Mouse (Mus musculus): ENCODE data around the gene Nxpe2.
A peak's percentile ranks its signal among the peaks of the same experiment; 100 is the strongest.
"Not testable (repeated sequence)": the region's sequence is repeated elsewhere in the genome, so short reads cannot be mapped to it uniquely, and the experiment has no call there.

Gene Nxpe2

GRCm38 (mm10) chr9:48353148-48353698 is at the start of gene Nxpe2:
Nxpe2 (minus strand) TSS chr9:48353454.
- DNase-seq (ENCODE audit: low read depth), result no peak

- peak; percentile 46 for DNase-seq (ENCODE audit: low read depth)
These were observed 36.7 kb upstream of the Nxpe2 start for GRCm38 (mm10) chr9:48389983-48390382.

GRCm38 (mm10) chr9:48388451-48388850 is 35.2 kb upstream of the Nxpe2 start:
- DNase-seq (ENCODE audit: low read depth), result no peak

GRCm38 (mm10) chr9:48374357-48374756 is 21.1 kb upstream of the Nxpe2 start:
- DNase-seq (ENCODE audit: low read depth), result no peak

DNA sequence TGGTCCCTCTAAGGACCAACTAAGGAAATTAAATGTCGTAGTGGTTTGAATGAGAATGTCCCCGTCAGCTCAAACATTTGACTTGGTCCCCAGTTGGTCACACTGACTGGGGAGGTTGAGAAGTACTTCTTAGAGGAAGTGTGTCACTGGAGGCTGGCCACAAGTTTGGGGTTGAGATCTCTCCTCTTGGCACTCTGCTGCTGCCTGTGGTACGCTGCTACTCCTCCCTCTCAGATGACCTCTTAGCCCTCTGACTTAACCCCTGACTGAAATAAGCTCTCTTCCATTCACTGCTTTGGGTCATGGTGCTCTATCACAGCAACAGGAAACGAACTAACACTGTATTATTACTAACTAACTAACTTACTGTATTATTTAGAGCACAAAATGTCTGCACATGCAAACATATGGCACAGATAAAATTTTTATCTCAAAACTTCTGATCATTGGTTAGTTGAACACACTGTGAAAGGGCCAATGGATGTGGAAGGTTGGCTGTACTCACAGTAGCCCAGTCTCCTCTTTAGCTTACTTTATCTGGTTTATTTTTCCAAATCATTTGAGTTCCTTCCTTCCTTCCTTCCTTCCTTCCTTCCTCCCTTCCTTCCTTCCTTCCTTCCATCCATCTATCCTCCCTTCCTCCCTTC is 20.1 kb upstream of the Nxpe2 start:
- no peak for DNase-seq (ENCODE audit: low read depth)

DNA sequence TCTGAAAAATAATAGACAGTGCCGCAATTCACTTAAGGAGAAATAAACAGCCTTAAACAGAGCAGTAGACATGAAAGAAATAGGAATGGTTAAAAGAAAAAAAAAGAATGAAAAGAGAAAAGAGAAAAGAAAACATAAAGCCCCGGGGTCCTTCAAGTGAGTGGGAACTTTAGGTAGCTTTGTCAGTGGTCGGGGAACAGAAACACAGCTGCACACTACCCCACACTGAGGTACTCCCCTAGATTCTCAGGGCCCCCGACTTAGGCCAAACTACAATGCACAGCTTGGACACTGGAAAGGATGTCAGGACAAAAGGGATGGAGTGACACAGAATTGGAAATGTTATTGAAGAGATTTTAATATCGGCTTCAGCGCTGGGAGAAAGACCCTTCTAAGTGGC is 9.5 kb upstream of the Nxpe2 start:
- DNase-seq (ENCODE audit: low read depth), result no peak

DNA sequence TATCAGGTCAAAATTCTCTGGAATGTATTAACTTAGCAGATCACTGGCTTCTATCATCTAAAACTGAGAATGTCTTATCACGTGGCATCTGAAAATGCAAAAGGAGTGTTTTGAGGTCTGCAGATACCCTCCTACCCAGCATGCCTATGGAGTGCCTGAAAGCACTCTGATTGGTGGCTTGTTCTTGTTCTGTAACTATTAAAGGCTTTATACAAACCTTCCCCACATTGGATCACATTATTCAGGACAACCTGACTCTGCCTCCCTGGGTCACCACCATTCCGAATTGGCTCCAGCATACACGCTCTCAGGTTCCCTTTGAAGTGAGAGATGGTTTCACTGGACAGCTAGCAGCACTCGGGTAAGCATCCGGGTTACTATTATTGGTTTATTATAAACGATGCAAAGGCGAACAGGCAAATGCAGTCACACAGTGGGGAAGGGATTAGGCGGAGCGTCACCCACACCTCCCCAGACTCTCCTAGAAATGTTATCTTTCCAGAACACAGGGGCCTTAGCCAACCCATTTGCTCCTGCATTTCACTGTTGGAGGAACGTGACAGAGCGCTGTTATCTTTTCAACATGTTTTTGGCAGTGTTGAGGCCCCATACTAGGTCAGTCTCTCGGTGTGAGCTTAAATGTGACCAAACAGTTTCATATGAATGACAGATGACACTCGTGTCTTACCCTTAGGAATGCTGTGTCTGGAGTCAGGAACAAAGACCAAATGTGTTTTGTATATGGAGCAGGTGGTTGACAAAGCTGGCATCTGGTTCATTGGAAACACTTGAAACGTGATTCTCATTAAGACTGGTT is 8.8 kb upstream of the Nxpe2 start:
- DNase-seq (ENCODE audit: low read depth), result no peak

DNA sequence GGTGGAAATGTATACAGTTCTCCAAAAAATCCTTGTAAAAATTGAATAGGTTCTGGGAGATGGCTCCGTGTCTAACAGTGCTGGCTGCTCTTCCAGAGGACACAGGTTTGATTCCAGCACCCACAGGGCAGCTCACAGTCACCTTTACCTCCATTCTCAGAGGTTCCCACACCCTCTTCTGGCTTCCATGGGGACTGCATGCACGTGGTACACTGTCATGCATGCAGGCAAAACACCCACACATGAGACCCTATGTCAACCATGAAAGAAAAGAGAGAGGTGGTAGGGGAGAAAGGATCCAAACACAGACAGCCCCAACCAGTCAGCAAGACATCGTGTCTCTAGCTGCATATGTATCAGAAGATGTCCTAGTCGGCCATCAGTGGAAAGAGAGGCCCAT is 7.6 kb upstream of the Nxpe2 start:
- no peak for DNase-seq (ENCODE audit: low read depth)

DNA sequence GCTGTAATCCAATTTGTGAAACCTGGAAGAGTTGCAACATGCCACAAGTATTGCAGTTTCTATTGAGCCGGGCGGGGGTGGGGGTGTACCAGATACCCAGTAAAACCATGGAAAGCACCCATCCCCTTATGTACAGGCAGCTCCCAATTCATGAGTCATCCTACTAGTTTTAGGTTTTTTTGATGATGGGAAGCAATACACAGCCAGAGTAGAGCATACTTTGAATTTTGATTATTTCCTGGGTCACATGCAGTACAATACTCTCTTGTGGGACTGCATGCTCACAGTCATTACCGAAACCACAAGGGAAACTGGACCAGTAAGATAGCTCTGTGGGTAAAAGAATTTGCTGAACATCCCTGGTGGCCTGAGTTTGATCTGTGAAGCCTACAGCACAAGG is 3.8 kb upstream of the Nxpe2 start:
- peak; percentile 31 for DNase-seq (ENCODE audit: low read depth)

DNA sequence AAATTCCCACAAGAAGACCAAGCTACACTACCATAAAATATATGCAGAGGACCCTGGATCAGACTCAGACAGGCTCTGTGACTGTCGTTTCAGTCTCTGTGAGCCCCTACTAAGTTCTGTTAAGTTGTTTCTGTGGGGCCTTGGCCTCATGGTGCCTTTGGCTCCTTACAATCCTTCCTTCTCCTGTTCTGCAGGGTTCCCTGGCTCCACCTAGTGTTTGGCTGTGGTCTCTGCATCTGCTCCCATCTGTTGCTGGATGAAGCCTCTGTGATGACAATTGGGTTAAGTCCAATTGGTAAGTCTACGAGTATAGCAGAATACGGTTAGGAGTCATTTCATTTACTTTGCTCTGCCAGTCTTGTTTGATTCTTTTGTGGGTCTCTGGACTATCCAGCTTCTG is 1.5 kb upstream of the Nxpe2 start:
- peak; percentile 63 for DNase-seq (ENCODE audit: low read depth)

GRCm38 (mm10) chr9:48354122-48354521 is 868 bp upstream of the Nxpe2 start:
- no peak for DNase-seq (ENCODE audit: low read depth)

- DNase-seq (ENCODE audit: low read depth), result no peak
These were observed 7.4 kb downstream of the Nxpe2 start for GRCm38 (mm10) chr9:48345866-48346265.

- no peak for DNase-seq (ENCODE audit: low read depth)
These were observed 7.8 kb downstream of the Nxpe2 start for GRCm38 (mm10) chr9:48345456-48345855.

- no peak for DNase-seq (ENCODE audit: low read depth)
These were observed 12.4 kb downstream of the Nxpe2 start for GRCm38 (mm10) chr9:48340708-48341380.

- no peak for DNase-seq (ENCODE audit: low read depth)
These were observed 13.7 kb downstream of the Nxpe2 start for GRCm38 (mm10) chr9:48339563-48339962.

- no peak for DNase-seq (ENCODE audit: low read depth)
These were observed 14.3 kb downstream of the Nxpe2 start for GRCm38 (mm10) chr9:48338783-48339455.

DNA sequence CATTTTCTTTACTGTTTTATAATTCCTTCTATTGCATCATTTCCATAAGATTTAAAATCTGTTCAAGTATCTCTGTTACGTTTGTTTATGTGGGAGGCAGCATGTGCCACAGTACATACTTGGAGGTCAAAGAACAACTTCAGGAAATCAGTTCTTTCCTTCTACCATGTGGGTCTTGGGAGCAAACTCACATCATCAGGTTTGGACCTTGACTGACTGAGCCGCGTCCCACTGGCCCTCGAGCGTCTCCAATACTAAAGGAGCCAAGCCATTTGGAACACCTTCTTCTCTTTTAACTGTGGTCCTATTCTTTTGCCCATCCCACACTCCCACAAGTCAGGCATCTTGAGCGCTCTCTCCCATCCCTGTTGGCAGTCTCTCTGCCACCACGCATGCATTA is 23.7 kb downstream of the Nxpe2 start:
- DNase-seq (ENCODE audit: low read depth), result no peak

DNA sequence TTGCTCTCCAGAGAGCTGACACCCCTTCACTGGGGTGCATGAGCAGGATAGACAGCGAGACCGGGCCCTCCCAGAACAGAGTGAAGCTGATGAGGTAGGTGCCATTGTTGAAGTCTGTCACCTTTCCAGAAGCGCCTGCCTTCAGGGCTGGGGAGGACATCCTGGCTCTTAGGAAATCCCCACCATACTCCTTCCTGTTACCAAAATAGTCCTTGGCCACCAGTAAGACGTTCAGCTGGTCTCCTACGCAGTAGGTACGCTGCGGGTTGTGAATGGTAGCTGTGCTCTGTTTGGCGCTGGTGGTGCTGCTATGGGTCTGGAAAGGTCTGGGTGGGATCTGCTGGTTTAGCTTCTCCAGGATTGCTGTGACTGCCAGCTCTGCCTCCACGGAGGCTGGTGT is 26.9 kb downstream of the Nxpe2 start:
- no peak for DNase-seq (ENCODE audit: low read depth)

DNA sequence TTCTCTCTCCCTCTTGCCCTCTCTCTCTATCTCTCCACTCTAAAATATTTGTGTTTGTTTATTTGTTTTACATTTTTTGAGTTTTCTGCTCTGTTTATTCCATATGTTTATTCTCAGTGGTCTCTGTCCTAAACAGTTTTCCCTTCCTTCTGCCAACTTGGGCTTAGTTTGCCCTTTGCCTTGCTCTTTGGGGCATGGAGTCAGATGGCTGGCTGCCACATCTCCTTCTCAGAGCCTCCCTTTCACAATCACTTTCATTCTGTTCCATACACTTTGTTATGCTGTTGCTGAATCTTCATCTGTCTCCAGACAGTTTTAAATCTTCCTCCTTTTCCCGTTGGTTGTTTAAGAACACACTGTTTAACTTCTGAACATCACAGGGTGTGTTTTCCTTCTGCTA is 37.4 kb downstream of the Nxpe2 start:
- no peak for DNase-seq (ENCODE audit: low read depth)

DNA sequence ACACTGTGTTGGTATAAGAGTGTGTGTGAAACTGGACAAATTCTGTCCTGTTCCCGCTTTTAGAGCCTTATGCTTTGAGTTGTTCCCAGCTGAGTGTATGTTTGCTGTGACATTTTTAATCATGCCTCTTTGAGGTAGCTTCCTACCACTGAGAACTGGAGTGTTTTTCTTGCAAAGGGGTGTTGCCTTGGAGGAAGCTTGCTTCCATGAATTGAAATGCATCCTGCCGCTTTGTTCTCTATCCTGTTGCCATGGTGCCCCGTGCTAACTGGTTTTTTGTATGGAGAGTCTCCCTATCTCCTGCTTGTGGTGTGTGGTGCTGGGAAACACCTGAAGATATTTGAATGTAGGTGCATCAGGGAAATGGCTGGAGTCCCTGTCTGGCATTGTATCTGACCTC is 39.1 kb downstream of the Nxpe2 start:
- no peak for DNase-seq (ENCODE audit: low read depth)

GRCm38 (mm10) chr9:48311241-48311640 is 42.0 kb downstream of the Nxpe2 start:
- no peak for DNase-seq (ENCODE audit: low read depth)

GRCm38 (mm10) chr9:48303564-48303963 is 49.7 kb downstream of the Nxpe2 start:
- DNase-seq (ENCODE audit: low read depth), result not testable (repeated sequence)

Measured in induced T-regulatory cell, adult 2 months (primary cell).